Mouse (Mus musculus) kidney, embryonic 14.5 days (tissue): ENCODE results near the gene Nfe2l3. TPM values are rescaled to one million over a fixed set of nuclear protein-coding genes. Genes with fewer than 3 reads are reported as not detected.

Experiments
- ATAC-seq: fragments of 200-750 bp; cut with Nextera tagmentation; 2 replicates; pipeline ENCODE4 v1.8.0; 2017; ENCODE audit warnings: moderate number of reproducible peaks, mild to moderate bottlenecking, moderate TSS enrichment, moderate library complexity; ENCODE audit not compliant: low FRiP score, low TSS enrichment
- H3K27ac ChIP-seq: fragments of 300-500 bp; sonication (generic); 2 replicates; pipeline ENCODE4 v1.5.1; 2014; ENCODE audit warnings: low read depth, mild to moderate bottlenecking, low read length, moderate library complexity, mixed read lengths
- H3K27me3 ChIP-seq: fragments of 300-500 bp; sonication (generic); 2 replicates; pipeline ENCODE4 v1.6.1; 2014; ENCODE audit warnings: mild to moderate bottlenecking, low read length; ENCODE audit not compliant: control insufficient read depth, insufficient read depth
- H3K36me3 ChIP-seq: fragments of 300-500 bp; sonication (generic); 2 replicates; pipeline ENCODE4 v1.6.1; 2014; ENCODE audit warnings: low read length, mixed read lengths; ENCODE audit not compliant: control insufficient read depth, insufficient read depth
- H3K4me1 ChIP-seq: fragments of 300-500 bp; sonication (generic); 2 replicates; pipeline ENCODE4 v1.6.1; 2014; ENCODE audit warnings: low read length, mixed read lengths; ENCODE audit not compliant: control insufficient read depth, insufficient read depth
- H3K4me2 ChIP-seq: fragments of 300-500 bp; sonication (generic); replicated peaks from 2 replicates; pipeline ENCODE4 v1.6.1; 2014; ENCODE audit warnings: low read depth, mild to moderate bottlenecking, low read length
- H3K4me3 ChIP-seq: fragments of 300-500 bp; sonication (generic); 2 replicates; pipeline ENCODE4 v1.5.1; 2014; ENCODE audit warnings: mild to moderate bottlenecking, low read length
- H3K9ac ChIP-seq: fragments of 300-500 bp; sonication (generic); 2 replicates; pipeline ENCODE4 v1.6.1; 2014; ENCODE audit warnings: low read depth, mild to moderate bottlenecking, low read length, moderate library complexity
- H3K9me3 ChIP-seq: fragments of 300-500 bp; sonication (generic); 2 replicates; pipeline ENCODE4 v1.6.1; 2016; ENCODE audit warnings: low read length; ENCODE audit not compliant: control insufficient read depth
- WGBS: fragments of 180-500 bp; shearing (Covaris S2); extraction: QIAGEN DNeasy Blood & Tissue Kit; methylation state at CpG from one replicate; pipeline ENCODE4 v1.1.7; 2014; 5-methylcytosine and 5-hydroxymethylcytosine counted together
- polyA plus RNA-seq: library from polyadenylated mRNA; unstranded; fragments of >200 nt; fragmentation: Nextera tagmentation; extraction: Ambion mirVana; gene quantifications from 2 replicates; pipeline ENCODE4 v1.2.1, GENCODE M21; 2014

The Nfe2l3 gene
- polyA plus RNA-seq, 1 experiment from 2014 or later: 2.0 TPM

GRCm38 (mm10) chr6:51489787-51490186 is 57.3 kb downstream of the Nfe2l3 start:
- Histone ChIP-seq H3K9ac (no peak overlapping the region), H3K4me3 (no peak overlapping the region), H3K27me3 (no peaks in the 10 kb centered on the region), H3K36me3 (no peaks in the 10 kb centered on the region), H3K4me1 (no peaks in the 10 kb centered on the region), H3K4me2 (no peak overlapping the region), H3K9me3 (no peaks in the 10 kb centered on the region), H3K27ac (no peak overlapping the region)
- no peak for ATAC-seq
- WGBS: 45% methylated on average over 2 of the region's 2 CpGs

GRCm38 (mm10) chr6:51497321-51498111 is 65.0 kb downstream of the Nfe2l3 start:
- WGBS: 67% methylated on average over 8 of the region's 8 CpGs
- Histone ChIP-seq H3K36me3 (no peaks in the 10 kb centered on the region), H3K4me3 (no peak overlapping the region), H3K27ac (no peak overlapping the region), H3K4me2 (no peak overlapping the region), H3K9ac (no peak overlapping the region), H3K4me1 (no peaks in the 10 kb centered on the region), H3K9me3 (0 out of 2 replicates have a peak, but pooled peaks cover 3% of the 10 kb centered on the region), H3K27me3 (no peaks in the 10 kb centered on the region)
- ATAC-seq: no peak

- 86% methylated on average over 1 of the region's 1 CpGs for WGBS
- Histone ChIP-seq H3K4me2 (no peak overlapping the region), H3K36me3 (no peaks in the 10 kb centered on the region), H3K27me3 (no peaks in the 10 kb centered on the region), H3K9ac (no peak overlapping the region), H3K9me3 (0 out of 2 replicates have a peak, but pooled peaks cover 3% of the 10 kb centered on the region), H3K27ac (no peak overlapping the region), H3K4me3 (no peak overlapping the region), H3K4me1 (no peaks in the 10 kb centered on the region)
- no peak for ATAC-seq
Observed at GRCm38 (mm10) chr6:51505671-51506070, 73.2 kb downstream of the Nfe2l3 start.

- no peak overlapping the region for H3K4me2 ChIP-seq
- H3K9me3 ChIP-seq: no peaks in the 10 kb centered on the region
- H3K27ac ChIP-seq: no peak overlapping the region
- H3K27me3 ChIP-seq: no peaks in the 10 kb centered on the region
- H3K4me3 ChIP-seq: no peak overlapping the region
- 58% methylated on average over 2 of the region's 2 CpGs for WGBS
- no peak overlapping the region for H3K9ac ChIP-seq
- H3K4me1 ChIP-seq: no peaks in the 10 kb centered on the region
- no peak for ATAC-seq
- no peaks in the 10 kb centered on the region for H3K36me3 ChIP-seq
Observed at GRCm38 (mm10) chr6:51507556-51507955, 75.1 kb downstream of the Nfe2l3 start.

Other genes starting within 250 kb of the Nfe2l3 start
- gene Hnrnpa2b1, start 37.2 kb downstream of the Nfe2l3 start, polyA plus RNA-seq: 1,078 and 1,378 TPM in 2 replicates
- gene Cbx3, start 37.7 kb downstream of the Nfe2l3 start, polyA plus RNA-seq: 559 and 786 TPM in 2 replicates
- 13.0 and 19.2 TPM in 2 replicates for gene Snx10, start 91.2 kb downstream of the Nfe2l3 start, polyA plus RNA-seq